Mouse (Mus musculus): Measurements from ENCODE around the gene Neurl3.

GRCm38 (mm10) chr1:36224648-36225047 is 49.8 kb downstream of the Neurl3 start:
- peak in 1 of 3 experiments; percentile 40; a peak in 2 of 6 replicates for TF ChIP-seq CTCF (IDR thresholded peaks at IDR 0.05 in 2 of 3, conservative IDR thresholded peaks at IDR 0.05 in 1 of 3; ENCODE audit: control insufficient read depth in 1 of 3, insufficient read depth in 1 of 3, low read depth in 2 of 3, low read length in 3 of 3, poor library complexity in 1 of 3, severe bottlenecking in 1 of 3)
- no peak for TF ChIP-seq POLR2A (IDR thresholded peaks at IDR 0.05; ENCODE audit: control insufficient read depth in 1 of 2, insufficient read depth in 1 of 2, low read depth in 1 of 2, low read length in 2 of 2, poor library complexity in 1 of 2)
- TF ChIP-seq USF2 (IDR thresholded peaks at IDR 0.05; ENCODE audit: borderline replicate concordance in 1 of 2, insufficient read depth in 1 of 2, low read depth in 1 of 2, low read length in 2 of 2), result no peak
- no peak for TF ChIP-seq ZNF384 (IDR thresholded peaks at IDR 0.05; ENCODE audit: low read depth, low read length)
- TF ChIP-seq MAX (IDR thresholded peaks at IDR 0.05; ENCODE audit: low read length), result no peak
- TF ChIP-seq TAL1 (IDR thresholded peaks at IDR 0.05; ENCODE audit: low read length), result no peak
- no peak for TF ChIP-seq MAFK (IDR thresholded peaks at IDR 0.05; ENCODE audit: borderline replicate concordance, low read depth, low read length)

All from MEL (cell line).